Mouse (Mus musculus) liver, embryonic 13.5 days (tissue): ENCODE data around the gene Tex261. TPM values are rescaled to one million over a fixed set of nuclear protein-coding genes. Genes with fewer than 3 reads are reported as not detected.
"Not testable (repeated sequence)": the region's sequence is repeated elsewhere in the genome, so short reads cannot be mapped to it uniquely, and the experiment has no call there.

ENCODE experiments used
- ATAC-seq: fragments of 200-750 bp; cut with Nextera tagmentation; 2 replicates; pipeline ENCODE4 v1.8.0; 2017; ENCODE audit warnings: low read depth, mild to moderate bottlenecking, moderate number of reproducible peaks, moderate library complexity
- DNase-seq: peaks from one replicate; pipeline ENCODE4 v3.0.0; 2022
- H3K27ac ChIP-seq: fragments of 300-500 bp; sonication (generic); 2 replicates; pipeline ENCODE4 v1.5.1; 2015; ENCODE audit warnings: moderate library complexity, mild to moderate bottlenecking, inconsistent platforms
- H3K27me3 ChIP-seq: fragments of 300-500 bp; sonication (generic); 2 replicates; pipeline ENCODE4 v1.6.1; 2015; ENCODE audit warnings: mild to moderate bottlenecking, inconsistent platforms
- H3K36me3 ChIP-seq: fragments of 300-500 bp; sonication (generic); 2 replicates; pipeline ENCODE4 v1.6.1; 2015; ENCODE audit warnings: mild to moderate bottlenecking, inconsistent platforms
- H3K4me1 ChIP-seq: fragments of 300-500 bp; sonication (generic); replicated peaks from 2 replicates; pipeline ENCODE4 v1.6.1; 2015; ENCODE audit warnings: inconsistent platforms
- H3K4me2 ChIP-seq: fragments of 300-500 bp; sonication (generic); 2 replicates; pipeline ENCODE4 v1.6.1; 2015; ENCODE audit warnings: inconsistent platforms, mild to moderate bottlenecking, moderate library complexity
- H3K4me3 ChIP-seq: fragments of 300-500 bp; sonication (generic); replicated peaks from 2 replicates; pipeline ENCODE4 v1.5.1; 2015; ENCODE audit warnings: mild to moderate bottlenecking, inconsistent platforms
- H3K9ac ChIP-seq: fragments of 300-500 bp; sonication (generic); 2 replicates; pipeline ENCODE4 v1.6.1; 2015; ENCODE audit warnings: mild to moderate bottlenecking, inconsistent platforms
- H3K9me3 ChIP-seq: fragments of 300-500 bp; sonication (generic); replicated peaks from 2 replicates; pipeline ENCODE4 v1.6.1; 2016; ENCODE audit warnings: inconsistent platforms
- WGBS: fragments of 180-500 bp; shearing (Covaris S2); methylation state at CpG from one replicate; pipeline ENCODE4 v1.1.7; 2015; ENCODE audit not compliant: insufficient replicate concordance; 5-methylcytosine and 5-hydroxymethylcytosine counted together
- polyA plus RNA-seq: library from polyadenylated mRNA; unstranded; fragments of >200 nt; fragmentation: Nextera tagmentation; extraction: Ambion mirVana; gene quantifications from 2 replicates; pipeline ENCODE4 v1.2.1, GENCODE M21; 2015

Gene Tex261
- polyA plus RNA-seq, 1 experiment from 2014 or later = 50.1 TPM

- 64% methylated on average over 5 of the region's 5 CpGs for WGBS
- DNase-seq, H3K27me3 ChIP-seq, H3K27ac ChIP-seq, H3K4me2 ChIP-seq, H3K9ac ChIP-seq, H3K9me3 ChIP-seq, ATAC-seq, H3K4me3 ChIP-seq, H3K36me3 ChIP-seq: not testable (repeated sequence)
- peaks cover 23% of the 10 kb centered on the region for H3K4me1 ChIP-seq
These were observed 14.9 kb upstream of the Tex261 start for GRCm38 (mm10) chr6:83790533-83790932.

DNA sequence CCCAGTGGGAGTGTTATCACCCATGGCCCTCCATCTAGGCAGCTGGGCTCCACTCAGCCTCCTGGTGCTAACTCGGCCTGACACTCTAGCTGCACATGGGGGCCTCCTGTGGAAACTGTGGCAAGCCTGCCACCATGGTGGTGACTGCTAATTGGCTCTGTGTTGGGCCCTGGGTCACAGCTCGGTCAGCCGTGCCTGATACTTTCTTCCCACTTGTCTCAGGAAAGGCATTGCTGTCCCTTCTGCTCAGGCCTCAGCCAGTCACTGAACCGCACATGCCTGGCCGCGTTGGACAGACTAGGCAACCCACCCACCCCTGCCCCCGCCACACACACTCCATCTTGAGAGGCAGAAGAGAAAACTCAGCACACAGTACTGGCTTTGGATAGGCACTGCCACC is 12.9 kb upstream of the Tex261 start:
- no peak overlapping the region for H3K4me2 ChIP-seq
- DNase-seq (no peak), ATAC-seq (no peak)
- 71% methylated on average over 7 of the region's 7 CpGs for WGBS
- peaks cover 9% of the 10 kb centered on the region; the same call in 1 of the 2 replicates for H3K4me1 ChIP-seq
- H3K9me3 ChIP-seq = no peaks in the 10 kb centered on the region
- no peak overlapping the region for H3K27ac ChIP-seq
- H3K4me3 ChIP-seq = no peak overlapping the region
- H3K27me3 ChIP-seq = no peaks in the 10 kb centered on the region
- no peak overlapping the region for H3K9ac ChIP-seq
- no peaks in the 10 kb centered on the region for H3K36me3 ChIP-seq

DNA sequence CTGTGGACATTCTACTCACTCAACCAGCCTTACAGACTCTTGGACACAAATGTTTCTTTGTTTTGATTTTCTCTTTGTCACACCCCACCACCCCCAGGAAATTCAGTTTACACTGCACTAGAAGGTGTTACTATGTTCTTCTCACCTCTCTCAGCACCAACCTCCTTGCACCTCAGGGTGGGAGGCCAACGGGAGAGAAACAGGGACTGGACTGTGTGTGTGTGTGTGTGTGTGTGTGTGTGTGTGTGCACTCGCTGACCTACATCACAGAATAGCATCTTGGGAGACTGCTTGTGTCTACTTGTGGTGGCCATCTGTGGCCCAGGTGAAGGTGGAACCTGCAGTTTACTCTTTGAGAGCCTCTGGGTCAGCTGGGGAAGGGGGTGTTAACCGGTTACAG is 10.8 kb upstream of the Tex261 start:
- ATAC-seq = no peak
- DNase-seq = no peak
- WGBS = 65% methylated on average over 3 of the region's 3 CpGs
- no peak overlapping the region for H3K4me2 ChIP-seq
- H3K27me3 ChIP-seq = no peaks in the 10 kb centered on the region
- no peaks in the 10 kb centered on the region for H3K9me3 ChIP-seq
- H3K4me3 ChIP-seq = no peak overlapping the region
- H3K36me3 ChIP-seq = no peaks in the 10 kb centered on the region
- peaks cover 6% of the 10 kb centered on the region; the same call in 1 of the 2 replicates for H3K4me1 ChIP-seq
- H3K27ac ChIP-seq = no peak overlapping the region
- no peak overlapping the region for H3K9ac ChIP-seq

- DNase-seq = peak; percentile 41
- no peak overlapping the region for H3K4me2 ChIP-seq
- 8% methylated on average over 5 of the region's 5 CpGs for WGBS
These were observed 3.4 kb upstream of the Tex261 start for GRCm38 (mm10) chr6:83779026-83779425.

GRCm38 (mm10) chr6:83778306-83778705 is 2.7 kb upstream of the Tex261 start:
- H3K4me2 ChIP-seq = no peak overlapping the region
- no peak overlapping the region for H3K4me3 ChIP-seq
- DNase-seq (no peak), ATAC-seq (no peak)
- no peaks in the 10 kb centered on the region for H3K9me3 ChIP-seq
- H3K27ac ChIP-seq = peak overlapping the region; percentile 34; the same call in 1 of the 2 replicates
- H3K4me1 ChIP-seq = peaks cover 24% of the 10 kb centered on the region
- H3K36me3 ChIP-seq = peaks cover 2% of the 10 kb centered on the region; the same call in 1 of the 2 replicates
- no peak overlapping the region for H3K9ac ChIP-seq
- 78% methylated on average over 7 of the region's 7 CpGs for WGBS
- no peaks in the 10 kb centered on the region for H3K27me3 ChIP-seq

More at GRCm38 (mm10) chr6:83779026-83779425, 3.4 kb upstream of the Tex261 start:
- no peak for ATAC-seq
- Histone ChIP-seq H3K27ac (no peak overlapping the region), H3K9me3 (no peaks in the 10 kb centered on the region), H3K27me3 (no peaks in the 10 kb centered on the region), H3K9ac (no peak overlapping the region), H3K36me3 (no peaks in the 10 kb centered on the region), H3K4me1 (peaks cover 17% of the 10 kb centered on the region), H3K4me3 (no peak overlapping the region)

- ATAC-seq = peak; percentile 55
These were observed 641 bp downstream of the Tex261 start for GRCm38 (mm10) chr6:83774781-83775563.

DNA sequence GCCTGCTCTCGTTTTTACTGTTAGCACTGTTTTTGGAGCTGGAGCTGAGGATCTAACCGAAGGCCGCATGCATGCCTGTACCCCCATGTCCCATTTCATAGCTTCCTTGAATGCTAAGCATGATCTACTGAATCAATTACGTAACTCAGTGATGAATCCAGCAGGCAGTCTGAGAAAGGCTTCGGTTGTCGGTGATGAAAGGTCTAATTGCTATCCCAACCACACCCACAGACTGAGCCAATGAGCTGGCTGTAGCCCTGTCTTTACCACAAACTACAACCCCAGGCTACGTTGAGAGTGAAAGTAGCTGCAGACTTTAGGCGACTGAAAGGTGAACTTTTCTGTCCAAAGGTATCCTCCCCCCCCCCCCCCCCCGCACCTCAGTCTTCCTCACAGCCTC is 1.5 kb downstream of the Tex261 start:
- Histone ChIP-seq H3K4me2 (peak overlapping the region; percentile 91), H3K27me3 (no peaks in the 10 kb centered on the region), H3K4me1 (peaks cover 28% of the 10 kb centered on the region), H3K27ac (peak overlapping the region; percentile 34; the same call in 1 of the 2 replicates), H3K9me3 (no peaks in the 10 kb centered on the region), H3K9ac (peak overlapping the region; percentile 95), H3K36me3 (peaks cover 44% of the 10 kb centered on the region), H3K4me3 (peak overlapping the region; percentile 96)
- DNase-seq (no peak), ATAC-seq (no peak)
- 58% methylated on average over 9 of the region's 9 CpGs for WGBS

More at GRCm38 (mm10) chr6:83774781-83775563, 641 bp downstream of the Tex261 start:
- no peaks in the 10 kb centered on the region for H3K9me3 ChIP-seq
- H3K9ac ChIP-seq = peak overlapping the region; percentile 95
- 1% methylated on average over 14 of the region's 14 CpGs for WGBS
- peaks cover 28% of the 10 kb centered on the region for H3K4me1 ChIP-seq
- H3K4me3 ChIP-seq = peak overlapping the region; percentile 96
- peak overlapping the region; percentile 89 for H3K27ac ChIP-seq
- H3K36me3 ChIP-seq = peaks cover 35% of the 10 kb centered on the region
- peak overlapping the region; percentile 91 for H3K4me2 ChIP-seq
- peak; percentile 15 for DNase-seq
- H3K27me3 ChIP-seq = no peaks in the 10 kb centered on the region

DNA sequence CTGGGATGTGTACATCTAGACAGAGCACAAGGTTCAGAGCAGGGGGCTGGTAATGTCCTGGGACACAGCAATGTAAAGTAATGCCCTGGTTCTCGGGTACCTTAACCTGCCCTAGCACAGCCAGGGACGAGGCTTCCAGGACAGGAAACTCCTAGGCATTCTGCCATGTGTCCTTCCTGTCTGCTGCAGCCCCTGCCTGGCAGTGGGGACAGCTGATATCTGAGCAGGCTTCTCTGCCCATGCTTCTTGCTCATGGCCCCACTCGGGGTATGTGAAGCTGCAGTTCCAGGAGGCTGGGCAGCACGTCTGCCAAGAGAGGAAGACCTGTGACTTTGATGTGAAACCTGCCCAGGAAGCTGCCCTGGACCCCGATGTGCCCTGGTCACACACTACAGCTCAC is 7.1 kb downstream of the Tex261 start:
- Histone ChIP-seq H3K27ac (no peak overlapping the region), H3K36me3 (peaks cover 52% of the 10 kb centered on the region), H3K4me2 (no peak overlapping the region), H3K9ac (no peak overlapping the region), H3K4me3 (no peak overlapping the region), H3K4me1 (peaks cover 6% of the 10 kb centered on the region), H3K9me3 (no peaks in the 10 kb centered on the region), H3K27me3 (peaks cover 10% of the 10 kb centered on the region)
- WGBS = 62% methylated on average over 5 of the region's 5 CpGs
- ATAC-seq (no peak), DNase-seq (no peak)

- Histone ChIP-seq H3K36me3 (peaks cover 37% of the 10 kb centered on the region), H3K9ac (no peak overlapping the region), H3K27ac (no peak overlapping the region), H3K4me2 (no peak overlapping the region), H3K9me3 (no peaks in the 10 kb centered on the region), H3K27me3 (peaks cover 25% of the 10 kb centered on the region), H3K4me1 (peaks cover 11% of the 10 kb centered on the region; the same call in 1 of the 2 replicates), H3K4me3 (no peak overlapping the region)
- DNase-seq = no peak
- WGBS = 72% methylated on average over 3 of the region's 3 CpGs
- no peak for ATAC-seq
These were observed 8.6 kb downstream of the Tex261 start for GRCm38 (mm10) chr6:83766982-83767381.

GRCm38 (mm10) chr6:83762880-83763431 is 12.7 kb downstream of the Tex261 start:
- WGBS = 4% methylated on average over 35 of the region's 35 CpGs
- ATAC-seq (peak; percentile 31; the same call in 1 of the 2 replicates), DNase-seq (no peak)
- peak overlapping the region; percentile 27 for H3K4me3 ChIP-seq
- no peaks in the 10 kb centered on the region for H3K9me3 ChIP-seq
- H3K4me1 ChIP-seq = peaks cover 11% of the 10 kb centered on the region; the same call in 1 of the 2 replicates
- peaks cover 59% of the 10 kb centered on the region for H3K27me3 ChIP-seq
- H3K4me2 ChIP-seq = peak overlapping the region; percentile 55
- H3K9ac ChIP-seq = 0 out of 2 replicates have a peak overlapping the region, but pooled peaks have one; percentile 9
- no peak overlapping the region for H3K27ac ChIP-seq
- H3K36me3 ChIP-seq = no peaks in the 10 kb centered on the region

DNA sequence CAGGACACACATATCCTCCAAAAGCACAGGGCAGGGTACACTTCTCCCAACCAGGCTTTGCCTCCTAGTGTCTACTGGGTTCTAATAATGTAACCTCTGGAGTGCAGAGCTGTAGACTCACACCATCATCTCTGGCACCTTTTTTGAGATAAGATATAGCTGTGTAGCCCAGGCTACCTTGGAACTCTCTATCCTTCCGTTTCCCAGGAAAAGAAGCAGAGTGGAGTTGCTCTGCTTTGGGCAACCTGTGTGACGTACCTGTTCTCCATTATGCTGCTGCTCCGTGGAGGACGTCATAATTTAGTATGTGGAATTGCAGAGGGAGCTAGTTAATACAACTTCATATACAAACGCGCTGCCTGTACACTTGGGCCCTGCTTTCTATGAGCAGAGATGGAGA is 13.3 kb downstream of the Tex261 start, which contains the start of gene Ankrd53:
Ankrd53 (plus strand) TSS at position 301 of the 400 bp plus-strand sequence.
- Histone ChIP-seq H3K4me1 (peaks cover 11% of the 10 kb centered on the region; the same call in 1 of the 2 replicates), H3K4me2 (peak within 1 kb of the TSS; percentile 55), H3K9ac (0 out of 2 replicates have a peak within 1 kb of the TSS, but pooled peaks have one; percentile 9), H3K27me3 (peaks cover 65% of the 10 kb centered on the region), H3K36me3 (no peaks in the 10 kb centered on the region), H3K9me3 (no peaks in the 10 kb centered on the region), H3K27ac (no peak within 1 kb of the TSS), H3K4me3 (peak within 1 kb of the TSS; percentile 27)
- 37% methylated on average over 6 of the region's 6 CpGs for WGBS
- no peak for ATAC-seq
- no peak for DNase-seq
